Mouse (Mus musculus): ENCODE results near the gene Tmem80.

Tmem80 gene

GRCm38 (mm10) chr7:141361510-141361909 lies 34.0 kb downstream of the Tmem80 start:
- no peak for DNase-seq (ENCODE audit: low spot score in 2 of 2)

- peak; percentile 45 to 77 for DNase-seq (ENCODE audit: low spot score in 2 of 2)
These were observed 35.7 kb downstream of the Tmem80 start for GRCm38 (mm10) chr7:141363106-141363751.

- DNase-seq (ENCODE audit: low spot score in 2 of 2) = no peak
These were observed 36.2 kb downstream of the Tmem80 start for GRCm38 (mm10) chr7:141363752-141364125.

GRCm38 (mm10) chr7:141364349-141365048 lies 37.0 kb downstream of the Tmem80 start:
- no peak for DNase-seq (ENCODE audit: low spot score in 2 of 2)

GRCm38 (mm10) chr7:141365049-141365445 lies 37.5 kb downstream of the Tmem80 start:
- DNase-seq (ENCODE audit: low spot score in 2 of 2) = no peak

- no peak for DNase-seq (ENCODE audit: low spot score in 2 of 2)
These were observed 39.8 kb downstream of the Tmem80 start for GRCm38 (mm10) chr7:141367358-141367757.

GRCm38 (mm10) chr7:141369918-141370317 lies 42.4 kb downstream of the Tmem80 start:
- DNase-seq (ENCODE audit: low spot score in 2 of 2) = no peak

GRCm38 (mm10) chr7:141371942-141372595 lies 44.5 kb downstream of the Tmem80 start:
- no peak for DNase-seq (ENCODE audit: low spot score in 2 of 2)

GRCm38 (mm10) chr7:141373611-141374010 lies 46.1 kb downstream of the Tmem80 start:
- DNase-seq (ENCODE audit: low spot score in 2 of 2) = no peak

GRCm38 (mm10) chr7:141374399-141374798 lies 46.9 kb downstream of the Tmem80 start:
- DNase-seq (ENCODE audit: low spot score in 2 of 2) = no peak

- no peak for DNase-seq (ENCODE audit: low spot score in 2 of 2)
These were observed 52.0 kb downstream of the Tmem80 start for GRCm38 (mm10) chr7:141379584-141379983.

GRCm38 (mm10) chr7:141381068-141381835 lies 53.7 kb downstream of the Tmem80 start:
- DNase-seq (ENCODE audit: low spot score in 2 of 2) = no peak
